Mouse (Mus musculus) thymus, adult 2 months (tissue): ENCODE results near the gene Dna2.

Source experiments
- CTCF ChIP-seq: fragments of 200-500 bp; IDR thresholded peaks from 2 replicates; pipeline ENCODE4 v1.5.1; 2012; ENCODE audit warnings: mild to moderate bottlenecking, control low read depth, low read length, moderate library complexity, borderline replicate concordance; ENCODE audit not compliant: control insufficient read depth, poor library complexity, insufficient read depth; ENCODE audit errors: extremely low read depth
- POLR2A ChIP-seq: fragments of 200-500 bp; IDR thresholded peaks from 2 replicates; pipeline ENCODE4 v1.6.1; 2012; ENCODE audit warnings: mild to moderate bottlenecking, low read length, control low read depth, moderate library complexity; ENCODE audit not compliant: control insufficient read depth, poor library complexity, insufficient read depth; ENCODE audit errors: extremely low read depth

DNA sequence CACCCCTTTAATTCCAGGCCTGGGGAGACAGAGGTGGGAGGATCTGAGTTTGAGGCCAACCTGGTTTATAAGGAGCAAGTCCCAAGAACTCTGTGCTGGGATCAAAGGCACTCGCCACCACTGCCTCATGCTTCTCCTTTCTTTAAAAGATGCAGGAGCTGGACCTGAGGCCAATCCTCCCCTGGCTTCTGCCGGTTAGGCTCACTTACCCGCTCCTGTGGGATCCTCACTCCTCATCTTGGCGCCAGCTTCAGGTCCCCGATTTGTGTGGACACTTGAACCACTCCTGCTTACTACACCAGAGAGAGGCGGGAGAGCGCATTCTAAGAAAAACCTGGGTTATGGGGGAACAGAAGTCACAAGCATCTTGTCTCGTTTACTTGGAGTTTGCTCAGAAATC lies 45.0 kb upstream of the Dna2 start:
- no peak for TF ChIP-seq POLR2A
- no peak for TF ChIP-seq CTCF
